Mouse (Mus musculus): Measurements from ENCODE around the gene Gdi1. TPM values are rescaled to one million over a fixed set of nuclear protein-coding genes. Genes with fewer than 3 reads are reported as not detected.

Gene Gdi1
- 365 and 429 TPM in 2 replicates for total RNA-seq (2014; rRNA removed)
- polyA plus RNA-seq (2015; fragmentation: Nextera tagmentation; extraction: Ambion mirVana), result 795 and 814 TPM in 2 replicates

- Histone ChIP-seq H3K27ac (peak within 1 kb of the TSS; percentile 92), H3K4me1 (ENCODE audit: insufficient read depth, low read length) (no peaks in the 10 kb centered on the region), H3K4me2 (ENCODE audit: low read depth, low read length) (peak within 1 kb of the TSS; percentile 65), H3K9me3 (ENCODE audit: low read length) (no peaks in the 10 kb centered on the region), H3K36me3 (ENCODE audit: insufficient read depth, low read length) (peaks cover 12% of the 10 kb centered on the region; the same call in 1 of the 2 replicates), H3K4me3 (ENCODE audit: low read length) (peak within 1 kb of the TSS; percentile 54), H3K27me3 (ENCODE audit: insufficient read depth, low read length) (no peaks in the 10 kb centered on the region), H3K9ac (replicated peaks; ENCODE audit: low read length) (peak within 1 kb of the TSS; percentile 65)
- no peak for TF ChIP-seq CTCF (IDR thresholded peaks at IDR 0.05; ENCODE audit: low read depth)
- peak; percentile 87 for DNase-seq (ENCODE audit: low spot score)
- peak; percentile 86 for ATAC-seq
- WGBS, result 16% methylated on average over 40 of the region's 41 CpGs
These were observed at the start of gene Gdi1 for GRCm38 (mm10) chrX:74304867-74305700. Gene Gdi1, plus strand, starts transcription at chrX:74304998.

GRCm38 (mm10) chrX:74257746-74258145 is 47.1 kb upstream of the Gdi1 start:
- 93% methylated on average over 3 of the region's 3 CpGs for WGBS
- H3K27me3 ChIP-seq (ENCODE audit: insufficient read depth, low read length), result no peaks in the 10 kb centered on the region

GRCm38 (mm10) chrX:74269736-74270061 is 35.1 kb upstream of the Gdi1 start:
- Histone ChIP-seq H3K9me3 (ENCODE audit: low read length) (no peaks in the 10 kb centered on the region), H3K4me2 (ENCODE audit: low read depth, low read length) (peak overlapping the region; percentile 56), H3K4me1 (ENCODE audit: insufficient read depth, low read length) (no peaks in the 10 kb centered on the region), H3K4me3 (ENCODE audit: low read length) (peak overlapping the region; percentile 53), H3K27ac (peak overlapping the region; percentile 91), H3K27me3 (ENCODE audit: insufficient read depth, low read length) (no peaks in the 10 kb centered on the region), H3K36me3 (ENCODE audit: insufficient read depth, low read length) (no peaks in the 10 kb centered on the region), H3K9ac (replicated peaks; ENCODE audit: low read length) (peak overlapping the region; percentile 50; the same call in 1 of the 2 replicates)
- 24% methylated on average over 3 of the region's 3 CpGs for WGBS
- DNase-seq (ENCODE audit: low spot score), result no peak
- ATAC-seq, result peak; percentile 56
- TF ChIP-seq CTCF (IDR thresholded peaks at IDR 0.05; ENCODE audit: low read depth), result no peak

More at GRCm38 (mm10) chrX:74257746-74258145, 47.1 kb upstream of the Gdi1 start:
- Histone ChIP-seq H3K9ac (replicated peaks; ENCODE audit: low read length) (no peak overlapping the region), H3K9me3 (ENCODE audit: low read length) (no peaks in the 10 kb centered on the region), H3K4me1 (ENCODE audit: insufficient read depth, low read length) (no peaks in the 10 kb centered on the region), H3K4me2 (ENCODE audit: low read depth, low read length) (no peak overlapping the region), H3K4me3 (ENCODE audit: low read length) (no peak overlapping the region), H3K36me3 (ENCODE audit: insufficient read depth, low read length) (0 out of 2 replicates have a peak, but pooled peaks cover 7% of the 10 kb centered on the region), H3K27ac (no peak overlapping the region)
- no peak for ATAC-seq
- TF ChIP-seq CTCF (IDR thresholded peaks at IDR 0.05; ENCODE audit: low read depth), result no peak
- DNase-seq (ENCODE audit: low spot score), result no peak

GRCm38 (mm10) chrX:74270062-74270901 is 34.5 kb upstream of the Gdi1 start, which contains the start of gene Rpl10:
Gene Rpl10, plus strand, starts transcription at chrX:74270812.
- Histone ChIP-seq H3K4me2 (ENCODE audit: low read depth, low read length) (peak within 1 kb of the TSS; percentile 57), H3K9ac (replicated peaks; ENCODE audit: low read length) (peak within 1 kb of the TSS; percentile 63), H3K27me3 (ENCODE audit: insufficient read depth, low read length) (no peaks in the 10 kb centered on the region), H3K27ac (peak within 1 kb of the TSS; percentile 91), H3K4me3 (ENCODE audit: low read length) (peak within 1 kb of the TSS; percentile 53), H3K4me1 (ENCODE audit: insufficient read depth, low read length) (no peaks in the 10 kb centered on the region), H3K9me3 (ENCODE audit: low read length) (no peaks in the 10 kb centered on the region), H3K36me3 (ENCODE audit: insufficient read depth, low read length) (no peaks in the 10 kb centered on the region)
- WGBS, result 31% methylated on average over 42 of the region's 42 CpGs
- TF ChIP-seq CTCF (IDR thresholded peaks at IDR 0.05; ENCODE audit: low read depth), result peak; percentile 54
- ATAC-seq (peak; percentile 95), DNase-seq (ENCODE audit: low spot score) (peak; percentile 95)

- ATAC-seq (no peak), DNase-seq (ENCODE audit: low spot score) (peak; percentile 61)
- Histone ChIP-seq H3K4me2 (ENCODE audit: low read depth, low read length) (peak overlapping the region; percentile 57), H3K4me3 (ENCODE audit: low read length) (peak overlapping the region; percentile 53), H3K9ac (replicated peaks; ENCODE audit: low read length) (peak overlapping the region; percentile 63), H3K27ac (peak overlapping the region; percentile 66), H3K36me3 (ENCODE audit: insufficient read depth, low read length) (no peaks in the 10 kb centered on the region), H3K27me3 (ENCODE audit: insufficient read depth, low read length) (no peaks in the 10 kb centered on the region), H3K9me3 (ENCODE audit: low read length) (no peaks in the 10 kb centered on the region), H3K4me1 (ENCODE audit: insufficient read depth, low read length) (no peaks in the 10 kb centered on the region)
- no peak for TF ChIP-seq CTCF (IDR thresholded peaks at IDR 0.05; ENCODE audit: low read depth)
- 32% methylated on average over 27 of the region's 27 CpGs for WGBS
These were observed 33.8 kb upstream of the Gdi1 start for GRCm38 (mm10) chrX:74270902-74271551.

All from hindbrain, postnatal 0 days (tissue).